Mouse (Mus musculus) layer of hippocampus, adult 18-20 months (tissue): Measurements from ENCODE around the gene Zscan10. TPM values are rescaled to one million over a fixed set of nuclear protein-coding genes. Genes with fewer than 3 reads are reported as not detected.

Source experiments
- DNase-seq, 2 experiments: peaks; one replicate each; pipeline ENCODE4 v3.0.0; 2022; ENCODE audit warnings: low spot score in 2 of 2
- long read RNA-seq: library from polyadenylated mRNA; stranded (forward); transcript quantifications from one replicate; pipeline ENCODE4 v2.0.0, GENCODE M21; 2021
- total RNA-seq, 2 experiments: library from RNA; stranded (reverse); gene quantifications; 2 replicates each; pipeline ENCODE4 v1.2.3; 2021

The Zscan10 gene
- not detected for total RNA-seq
- long read RNA-seq: 0 reads

DNA sequence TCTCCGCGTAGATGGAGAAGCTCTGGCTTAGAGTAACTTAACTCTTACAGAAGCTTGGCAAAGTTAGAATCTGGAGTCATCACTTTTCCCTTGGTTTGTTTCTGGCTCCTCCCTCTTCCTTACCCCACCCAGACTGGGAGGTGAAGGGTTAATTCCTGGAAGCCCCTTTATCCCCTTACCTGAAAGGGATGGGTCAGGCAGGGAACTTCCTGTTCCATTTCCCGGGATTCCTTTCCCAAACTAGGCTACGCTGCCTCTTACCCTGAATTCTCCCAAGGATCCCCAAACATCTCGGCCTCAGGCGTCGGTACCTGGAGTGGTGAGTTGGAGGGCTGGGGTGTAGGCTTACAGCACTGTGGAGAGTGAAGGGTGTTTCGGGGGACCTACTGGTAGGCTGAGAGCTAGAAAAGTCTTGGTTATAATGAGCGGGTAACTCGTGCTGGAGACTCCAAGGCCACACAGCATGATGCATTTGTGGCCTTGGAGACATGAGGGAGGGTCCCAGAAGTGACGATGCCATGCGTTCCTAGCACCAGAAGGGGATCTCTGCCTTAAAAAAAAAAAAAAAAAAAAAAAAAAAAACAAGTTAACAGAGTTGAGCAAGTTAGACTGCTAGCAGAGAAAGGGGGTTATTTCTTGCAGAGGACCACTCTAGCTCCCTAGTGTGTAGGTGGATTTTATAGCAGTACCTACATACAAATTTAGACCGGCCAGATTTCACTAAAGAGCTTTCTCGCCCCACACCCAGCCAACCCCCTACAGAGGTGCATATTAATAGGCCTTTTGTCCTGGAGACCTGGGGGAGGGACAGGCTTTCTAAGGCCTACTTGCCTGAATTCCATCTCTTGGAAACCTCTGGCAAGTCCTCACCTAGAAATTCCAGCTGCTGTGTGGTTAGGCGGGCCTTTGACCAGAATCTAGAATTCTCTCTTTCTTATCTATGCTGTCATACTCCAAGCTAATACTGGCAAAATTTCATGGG is at the start of gene Zscan10:
Gene Zscan10 (plus strand): TSS at position 216 of the 982 bp plus-strand sequence.
- no peak for DNase-seq

DNA sequence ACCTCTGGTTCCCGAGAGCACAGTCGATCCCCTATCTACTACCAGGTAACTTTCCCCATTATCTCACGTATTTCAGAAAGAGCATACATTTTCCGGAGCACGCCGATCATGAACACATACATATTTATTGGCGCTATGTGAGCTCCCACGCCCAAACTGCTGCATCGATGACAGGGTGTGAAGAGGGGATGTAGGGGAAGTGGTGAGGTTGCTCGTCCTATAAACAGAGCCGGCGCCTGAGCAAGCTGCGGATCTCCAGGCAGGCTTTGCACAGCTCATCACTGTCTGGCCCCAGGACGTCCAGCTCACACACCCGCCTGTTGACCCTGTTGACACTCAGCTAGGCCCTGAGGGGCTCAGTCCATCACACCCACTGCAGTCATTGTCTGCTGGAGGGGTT is 49.8 kb upstream of the Zscan10 start:
- no peak for DNase-seq

DNA sequence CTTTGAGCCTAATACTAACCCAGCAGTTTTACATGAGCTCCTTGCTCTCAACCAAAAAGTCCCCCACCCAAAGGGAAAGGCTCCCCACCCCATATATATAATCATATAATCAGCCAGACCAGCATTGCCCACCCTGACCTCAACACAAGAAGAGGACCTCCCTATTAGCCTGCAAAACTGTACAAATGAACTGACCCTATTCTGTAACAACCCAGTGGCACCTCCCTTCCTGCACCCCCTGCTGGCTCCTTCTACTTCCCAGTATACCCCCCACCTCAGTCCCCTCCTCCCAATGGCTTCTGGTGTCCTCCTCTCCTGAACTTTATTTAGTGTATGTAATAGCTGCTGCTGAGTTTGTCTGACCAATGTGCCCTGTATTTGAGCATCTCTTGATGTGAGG is 49.2 kb upstream of the Zscan10 start:
- no peak for DNase-seq

DNA sequence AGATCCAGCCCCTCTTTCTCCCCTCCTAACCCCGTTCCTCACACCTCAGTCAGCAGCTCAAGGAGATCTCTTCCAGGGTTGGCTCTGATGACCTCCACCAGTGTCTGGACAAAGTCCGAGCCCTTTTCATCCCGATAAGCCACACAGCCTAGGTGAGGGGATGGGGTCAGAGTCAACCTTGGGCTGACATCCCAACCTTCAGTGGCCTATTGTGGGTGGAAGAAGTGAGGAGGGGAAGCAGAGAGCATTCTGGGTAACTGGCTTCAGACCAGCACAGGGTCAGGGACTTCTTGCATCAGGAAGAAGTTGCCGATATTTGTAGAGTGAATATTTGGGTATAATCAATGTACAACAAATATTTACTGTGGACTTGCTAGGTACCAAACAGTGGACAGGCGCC is 48.7 kb upstream of the Zscan10 start:
- DNase-seq: no peak

DNA sequence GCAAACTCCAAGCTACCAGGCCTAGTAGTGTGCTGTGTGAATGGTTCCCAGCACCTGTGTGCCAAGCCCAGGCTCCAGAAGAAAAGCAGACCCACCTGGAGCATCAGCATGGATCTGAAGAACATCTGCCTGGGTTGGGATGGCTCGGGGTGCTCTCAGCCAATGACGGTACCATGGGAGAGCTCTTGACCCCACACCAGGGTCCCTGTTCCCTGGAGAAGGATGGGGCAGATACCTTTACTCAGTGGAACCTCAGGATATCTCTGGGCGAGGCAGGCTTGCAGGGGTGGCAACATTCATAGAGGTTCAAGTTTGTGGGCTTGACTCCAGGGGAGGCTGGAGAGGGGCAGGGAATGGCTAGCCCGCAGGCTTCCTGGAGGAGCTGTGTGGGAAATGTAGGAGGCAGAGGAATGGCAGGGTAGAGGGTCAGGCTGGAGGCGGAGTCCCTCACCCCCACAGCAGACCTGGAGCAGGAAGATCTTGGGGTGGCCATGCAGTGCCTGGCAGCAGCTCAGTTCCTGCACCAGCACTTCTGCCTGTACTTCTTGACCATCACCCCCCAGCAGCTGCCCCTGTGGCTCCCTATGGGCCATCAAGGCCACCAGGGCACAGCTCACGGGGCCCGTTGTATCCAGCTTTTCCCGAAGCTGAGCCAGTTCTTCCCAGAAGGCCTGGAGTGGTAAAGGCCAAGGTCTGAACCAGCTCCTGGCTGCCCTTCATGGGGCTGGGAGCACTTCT is 47.6 kb upstream of the Zscan10 start:
- DNase-seq: no peak

DNA sequence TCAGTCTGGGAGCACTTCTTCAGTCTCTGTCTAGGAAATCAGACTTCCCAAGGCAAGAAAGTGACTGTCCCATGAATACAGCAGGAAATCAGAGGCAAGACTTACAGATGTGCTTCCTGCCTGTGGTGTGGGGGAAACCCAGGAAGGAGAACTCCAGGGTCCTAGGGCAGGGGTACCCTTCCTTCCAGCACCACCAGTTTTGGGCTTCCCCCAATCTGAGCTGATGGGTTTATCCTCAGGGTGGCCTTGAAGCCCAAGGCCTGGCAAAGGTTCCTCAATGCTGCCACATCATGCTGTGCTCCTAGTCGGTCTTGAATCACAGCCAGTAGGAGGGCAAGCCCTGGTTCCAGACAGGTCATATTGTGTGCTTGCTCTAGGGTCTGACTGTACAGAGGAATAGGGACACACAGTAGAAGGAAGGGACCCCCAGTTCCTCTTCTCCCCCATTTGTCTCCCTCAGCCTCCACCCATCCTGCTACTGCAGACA is 47.0 kb upstream of the Zscan10 start:
- no peak for DNase-seq

DNA sequence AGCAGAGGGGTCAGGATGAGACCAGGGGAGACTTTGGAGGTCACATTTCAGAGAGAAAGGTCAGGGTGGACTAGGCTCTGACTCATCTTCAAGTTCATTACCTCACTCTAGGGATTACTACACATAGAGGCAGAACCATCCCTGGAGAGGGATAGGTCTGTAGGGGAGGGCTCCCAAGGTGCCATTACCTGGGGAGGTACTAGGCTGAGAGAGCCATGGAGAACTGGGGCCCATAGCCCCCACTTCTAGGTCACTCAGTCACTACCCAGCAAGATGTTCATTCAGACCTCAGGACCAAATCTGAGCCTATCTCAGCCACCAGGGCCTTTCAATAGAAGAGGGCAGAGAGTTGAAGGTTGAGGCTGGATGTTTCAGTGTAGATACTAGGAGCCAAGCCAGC is 46.3 kb upstream of the Zscan10 start:
- no peak for DNase-seq

DNA sequence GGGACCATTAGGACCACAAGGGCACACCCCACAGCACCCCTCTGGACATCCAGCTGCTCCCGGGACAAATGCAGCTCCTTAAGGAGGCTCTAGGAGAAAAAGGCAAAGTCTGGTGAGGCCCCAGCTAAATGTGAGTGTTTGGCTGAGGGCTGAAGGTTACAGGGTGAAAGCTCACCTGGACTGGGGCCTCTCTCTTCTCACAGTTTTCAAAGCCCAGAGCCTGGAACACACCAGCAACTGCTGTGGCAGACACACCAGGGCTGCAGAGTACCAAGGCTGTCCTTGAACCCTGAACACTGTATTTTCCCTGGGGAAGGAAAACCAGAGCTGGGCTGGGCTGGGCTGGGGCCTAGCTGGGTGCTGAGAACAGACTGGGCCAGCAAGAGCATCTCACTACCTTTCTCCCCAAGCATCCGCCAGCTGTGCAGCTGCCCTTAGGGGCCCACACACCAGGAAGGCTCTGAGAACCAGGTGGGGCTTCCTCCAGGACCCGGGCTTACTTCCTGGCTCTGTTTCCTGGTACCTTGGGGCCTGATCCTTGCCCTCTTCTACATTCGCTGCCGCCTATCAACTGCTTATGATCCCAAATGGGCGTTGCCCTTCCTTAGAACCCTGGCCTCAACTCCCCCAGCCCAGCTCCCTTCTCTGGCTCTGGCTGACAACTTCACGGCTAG is 45.3 kb upstream of the Zscan10 start:
- DNase-seq: no peak

DNA sequence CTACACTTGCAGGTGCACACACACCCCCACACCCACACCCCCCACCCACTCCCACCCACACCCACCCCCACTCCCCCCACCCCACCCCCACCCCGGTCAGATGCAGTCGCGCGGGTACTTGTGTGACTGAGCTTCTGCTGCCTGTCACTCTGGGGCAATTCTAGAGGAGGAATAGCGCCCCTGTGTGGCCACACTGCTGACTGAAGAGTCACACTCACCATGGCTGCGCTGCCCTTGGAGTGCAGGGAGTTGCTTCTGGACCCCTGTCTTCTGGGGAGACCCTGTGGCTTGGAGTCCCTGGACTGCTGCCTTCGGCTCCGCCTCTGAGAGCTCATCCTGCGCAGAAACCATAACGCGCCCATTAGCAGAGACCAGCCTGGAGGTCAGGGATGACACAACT is 40.9 kb upstream of the Zscan10 start:
- DNase-seq: peak in 1 of 2 experiments; percentile 66

DNA sequence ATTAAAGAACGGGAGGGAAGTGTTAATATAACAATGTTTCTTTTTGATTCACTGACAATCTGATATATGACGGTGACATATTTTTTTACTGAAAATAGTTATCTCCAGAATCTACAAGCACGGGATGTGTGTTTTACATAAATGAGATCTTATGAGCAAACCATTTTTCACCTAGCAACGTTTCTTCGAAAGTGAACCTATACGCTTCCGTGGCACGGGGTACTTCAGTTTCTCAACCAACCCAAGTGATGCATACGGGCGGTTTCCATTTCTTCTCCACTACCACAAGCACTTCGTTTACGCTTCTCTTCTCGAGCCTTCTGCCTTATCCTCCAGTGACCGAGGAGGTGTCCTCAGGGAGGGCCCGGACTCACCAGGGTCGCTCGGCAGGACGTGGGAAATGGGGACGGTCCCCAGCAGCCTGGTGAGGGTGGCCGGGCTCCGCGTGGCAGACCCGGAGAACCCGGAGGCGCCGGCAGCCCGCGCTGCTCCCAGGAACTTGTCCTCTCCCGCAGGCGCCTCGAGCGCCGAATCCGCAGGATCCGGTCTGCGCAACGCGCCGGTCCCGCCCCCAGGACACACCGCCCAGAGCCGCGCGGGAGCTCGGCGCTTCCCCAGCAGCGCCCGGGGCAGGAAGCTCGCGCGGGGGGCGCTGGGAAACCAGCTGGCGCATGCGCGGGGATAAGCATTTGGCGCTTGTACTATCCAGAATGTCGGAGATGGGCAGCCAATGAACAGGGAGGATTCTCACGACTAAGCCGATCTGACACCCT is 36.9 kb upstream of the Zscan10 start, which contains the start of gene Zfp213:
Gene Zfp213 (minus strand): TSS at position 644 of the 773 bp plus-strand sequence.
- DNase-seq: peak; percentile 94 to 96

DNA sequence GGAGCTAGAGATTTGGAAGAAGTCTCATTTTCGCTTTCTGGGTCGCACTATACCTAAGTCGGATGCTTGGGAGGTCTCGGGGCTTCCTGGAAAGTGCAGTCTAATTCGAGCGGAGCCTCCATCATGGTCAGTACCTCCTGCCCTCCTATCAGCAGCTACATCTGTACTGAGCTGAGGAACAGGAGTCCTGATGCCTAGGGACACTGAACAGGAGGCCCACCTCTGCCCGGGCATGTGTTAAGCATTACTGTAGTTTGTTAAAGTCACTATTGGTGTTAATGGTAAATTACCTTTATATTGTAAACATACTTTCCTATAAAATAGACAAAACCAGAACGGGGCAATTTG is 36.3 kb upstream of the Zscan10 start:
- DNase-seq: no peak

DNA sequence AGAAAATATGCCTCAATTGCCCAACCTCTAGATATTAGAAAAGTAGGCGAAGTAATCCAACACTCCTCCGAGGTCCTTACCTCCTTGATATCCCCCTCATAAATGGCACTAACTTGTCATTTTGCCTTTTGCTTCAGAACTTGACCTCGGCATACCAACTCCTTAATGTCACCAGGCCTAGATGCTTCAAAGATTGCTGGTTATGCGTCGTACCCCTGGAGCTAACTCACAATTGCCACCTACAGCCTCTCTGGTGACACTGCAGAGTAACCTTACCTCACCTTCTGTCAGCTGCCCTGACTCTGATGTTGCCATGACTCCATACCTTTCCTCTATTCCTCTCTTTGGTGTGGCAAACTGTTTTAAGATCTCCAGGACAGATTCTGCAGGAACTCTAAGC is 33.9 kb upstream of the Zscan10 start:
- DNase-seq: no peak

DNA sequence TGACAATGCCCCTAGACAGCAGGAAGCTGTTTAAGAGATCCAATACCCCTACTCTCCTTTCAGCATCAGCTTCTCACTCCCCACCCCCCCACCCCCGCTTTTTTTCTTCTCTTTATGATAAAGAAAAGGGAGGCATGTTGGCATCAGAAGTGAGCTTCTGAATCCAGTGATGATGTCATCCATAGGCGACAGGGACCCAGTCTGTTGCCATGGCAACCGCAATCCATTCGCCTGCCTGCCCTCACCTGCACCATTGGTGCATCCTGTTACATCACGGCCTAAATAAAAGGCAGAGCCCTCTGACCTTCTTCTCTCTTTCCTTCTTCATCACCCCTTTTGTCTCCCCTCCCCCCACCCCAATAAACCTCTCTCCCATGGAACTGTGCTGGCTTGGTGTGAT is 32.3 kb upstream of the Zscan10 start:
- DNase-seq: no peak

DNA sequence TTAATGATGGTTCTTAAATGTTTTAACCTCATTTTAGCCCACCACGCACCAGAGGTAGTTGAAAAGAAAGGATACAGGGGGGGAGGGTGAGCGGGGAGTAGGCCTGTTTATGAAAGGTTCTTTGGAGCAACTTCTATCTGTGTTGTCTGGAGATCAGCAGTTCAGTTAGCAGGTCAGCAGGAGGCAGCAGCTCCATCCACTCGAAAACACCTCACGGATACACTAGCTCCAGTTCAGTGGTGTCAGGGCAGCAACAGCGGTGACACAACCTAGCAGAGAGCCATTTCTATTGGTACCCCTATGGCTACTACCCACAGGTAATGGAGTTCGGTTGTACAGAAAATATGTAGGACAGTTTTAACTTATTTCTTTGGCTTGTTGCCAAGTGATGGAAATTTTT is 30.6 kb upstream of the Zscan10 start:
- peak in 1 of 2 experiments; percentile 36 for DNase-seq

DNA sequence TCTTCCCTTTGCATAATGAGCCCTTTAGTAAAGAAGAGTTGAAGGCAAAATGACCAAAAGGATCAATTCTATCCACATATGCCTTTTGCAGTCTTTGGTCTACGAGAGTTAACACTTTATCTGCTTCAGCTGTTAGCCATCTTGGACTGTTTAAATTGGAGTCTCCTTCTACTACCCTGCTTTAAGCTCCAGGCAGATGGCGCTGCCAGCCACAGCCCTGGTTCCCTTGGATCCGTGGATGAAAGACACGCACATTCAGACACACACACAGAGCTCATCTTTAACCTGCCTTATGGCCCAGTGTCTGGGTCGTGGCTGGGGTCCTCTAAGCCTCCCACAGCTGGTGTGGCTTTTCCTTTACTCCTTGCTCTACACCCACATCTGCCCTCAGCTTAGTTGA is 29.6 kb upstream of the Zscan10 start:
- DNase-seq: peak in 1 of 2 experiments; percentile 45

DNA sequence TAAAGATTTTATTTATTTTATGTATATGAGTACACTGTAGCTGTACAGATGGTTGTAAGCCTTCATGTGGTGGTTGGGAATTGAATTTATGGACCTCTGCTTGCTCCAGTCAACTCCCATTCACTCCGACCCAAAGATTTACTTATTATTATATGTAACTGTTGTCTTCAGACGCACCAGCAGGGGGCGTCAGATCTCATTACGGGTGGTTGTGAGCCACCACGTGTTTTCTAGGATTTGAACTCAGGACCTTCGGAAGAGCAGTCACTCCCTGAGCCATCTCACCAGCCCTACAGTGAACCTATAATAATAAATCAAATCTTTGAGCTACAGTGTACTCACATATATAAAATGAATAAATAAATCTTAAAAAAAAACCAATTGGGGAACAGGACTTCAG is 28.6 kb upstream of the Zscan10 start:
- DNase-seq: no peak

DNA sequence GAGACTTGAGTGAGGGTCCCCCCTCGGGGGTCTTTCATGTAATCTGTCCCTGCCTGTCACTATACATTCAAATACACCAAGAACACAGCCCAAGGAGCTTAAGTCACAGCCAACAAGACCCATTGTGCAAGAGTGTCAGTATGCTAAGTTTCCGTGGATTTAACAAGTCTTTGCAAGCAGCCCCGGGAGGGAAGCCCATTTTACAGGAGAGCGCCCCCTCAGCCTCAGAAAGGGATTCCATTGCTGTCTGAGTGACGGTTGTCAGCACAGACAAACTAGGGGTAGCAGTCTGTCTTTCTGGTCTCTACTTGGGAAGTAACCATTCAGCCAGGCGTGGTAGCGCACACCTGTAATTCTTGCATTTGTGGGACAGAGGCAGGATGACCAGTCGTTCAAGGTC is 26.5 kb upstream of the Zscan10 start:
- DNase-seq: no peak

DNA sequence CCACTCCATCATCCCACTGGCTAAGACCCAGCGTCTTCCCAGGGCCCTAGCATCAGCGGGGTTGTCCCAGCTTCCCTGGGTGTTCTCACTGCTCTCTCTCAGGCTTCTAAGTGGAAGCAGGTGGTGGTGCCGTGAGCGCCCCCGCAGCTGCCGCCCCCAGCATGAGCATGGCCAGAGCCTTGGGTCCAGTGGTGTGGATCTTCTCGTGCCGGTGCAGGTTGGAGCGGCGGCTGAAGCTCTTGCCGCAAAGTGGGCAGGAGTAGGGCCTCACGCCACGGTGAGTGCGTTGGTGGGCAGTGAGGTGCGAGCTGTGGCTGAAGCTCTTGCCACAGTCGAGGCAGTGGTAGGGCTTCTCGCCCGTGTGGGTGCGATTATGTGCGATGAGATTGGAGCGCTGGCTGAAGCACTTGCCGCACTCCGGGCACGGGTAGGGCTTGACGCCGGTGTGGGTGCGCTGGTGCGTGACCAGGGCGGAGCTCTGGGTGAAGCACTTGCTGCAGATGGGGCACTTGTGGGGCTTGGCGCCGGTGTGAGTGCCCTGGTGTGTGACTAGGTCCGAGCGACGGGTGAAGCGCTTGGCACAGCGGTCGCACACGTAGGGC is 24.6 kb upstream of the Zscan10 start:
- no peak for DNase-seq

DNA sequence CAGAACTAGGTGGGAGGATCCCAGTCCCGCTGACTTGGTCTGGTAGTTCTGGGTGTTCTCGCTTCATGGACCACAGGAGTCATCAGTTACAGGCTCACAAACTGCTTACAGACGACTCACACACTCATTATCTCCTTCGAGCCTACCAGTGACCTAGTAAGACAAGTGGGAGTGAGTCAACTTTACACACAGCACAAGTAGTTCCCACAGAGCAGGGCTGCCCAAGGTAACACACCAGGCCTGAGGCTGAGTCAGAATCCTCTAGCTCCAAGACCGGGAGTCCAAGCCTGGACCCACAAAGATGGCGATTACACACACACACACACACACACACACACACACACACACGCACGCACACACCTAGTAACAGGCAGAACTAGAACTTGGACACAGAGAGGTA is 15.9 kb upstream of the Zscan10 start:
- no peak for DNase-seq

DNA sequence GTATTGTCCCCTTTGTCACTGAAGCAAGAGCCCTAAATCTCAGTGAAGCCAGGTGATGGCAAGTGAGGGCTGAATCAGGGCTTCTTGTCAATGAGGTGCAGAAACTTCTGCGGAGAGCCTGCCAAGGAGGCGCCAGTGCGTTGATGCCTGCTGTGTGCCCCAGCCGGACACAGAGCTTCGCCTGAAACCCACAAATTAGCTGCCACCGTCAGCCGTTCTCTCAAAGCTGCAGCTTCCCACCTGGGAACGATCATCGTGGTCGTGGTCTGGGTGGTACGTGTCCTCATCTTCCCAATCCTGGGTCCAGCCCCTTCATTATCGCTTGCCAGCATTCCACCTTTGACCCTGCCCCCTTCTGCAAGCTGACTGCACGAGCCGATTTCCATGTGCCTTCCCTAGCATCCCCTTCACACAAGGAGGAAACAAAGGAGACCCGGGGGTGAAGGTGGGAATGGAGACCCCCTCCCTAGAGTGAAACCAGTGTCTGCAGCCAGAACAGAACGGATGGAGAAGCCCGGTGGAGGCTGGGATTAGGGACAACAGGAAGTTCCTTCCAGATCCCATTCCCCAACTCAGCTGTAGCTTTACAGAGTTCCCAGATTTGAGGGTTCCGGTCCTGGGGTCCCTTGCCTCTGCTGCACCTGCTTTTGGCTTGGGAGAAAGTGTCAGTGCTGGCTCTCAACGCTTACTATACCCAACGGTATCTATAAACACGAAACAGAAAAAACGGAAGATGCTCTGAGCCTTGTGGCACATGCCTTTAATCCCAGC is 14.8 kb upstream of the Zscan10 start:
- DNase-seq: peak; percentile 63 to 84
